Mouse (Mus musculus): Measurements from ENCODE around the gene Shank2. TPM values are rescaled to one million over a fixed set of nuclear protein-coding genes. Genes with fewer than 3 reads are reported as not detected.
A peak's percentile ranks its signal among the peaks of the same experiment; 100 is the strongest.

Gene Shank2
- total RNA-seq, 2 experiments from 2014 or later = 0.08 to 0.14 TPM

DNA sequence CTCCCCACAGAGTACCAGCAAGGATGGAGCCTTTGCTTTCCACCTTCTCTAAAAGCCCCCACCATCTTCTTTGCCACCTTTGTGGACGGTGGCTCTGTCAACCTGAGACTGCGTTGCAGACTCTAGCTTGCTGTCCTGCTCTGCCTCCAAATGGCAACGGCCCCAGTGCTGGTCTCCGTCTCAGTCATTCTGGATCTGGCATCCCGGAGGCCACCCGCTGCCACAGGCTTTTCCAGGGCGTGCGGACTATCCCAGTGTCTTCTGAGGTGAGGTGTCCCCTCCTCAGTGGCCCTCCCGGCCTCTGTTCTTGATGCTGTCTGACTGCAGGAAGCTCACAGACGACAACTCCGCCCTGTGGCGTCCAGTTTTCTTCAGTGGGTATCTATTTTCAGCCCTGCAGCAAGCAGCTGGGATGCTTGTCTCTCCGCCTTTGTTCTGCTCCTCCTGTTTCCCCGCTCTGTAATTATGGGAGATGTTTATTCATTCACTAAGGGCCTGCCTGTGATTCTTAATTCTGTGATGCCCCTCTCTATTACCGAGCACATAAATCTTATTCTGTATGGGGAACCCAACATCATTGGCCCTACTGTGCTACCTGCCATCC lies 159.0 kb downstream of the Shank2 start:
- TF ChIP-seq CTCF (IDR thresholded peaks at IDR 0.05) = no peak
- H3K27ac ChIP-seq = no peak overlapping the region
- intact Hi-C loops (cut with DNase I) = no loop called here
- no peak for DNase-seq
- H3K4me3 ChIP-seq = no peak overlapping the region

DNA sequence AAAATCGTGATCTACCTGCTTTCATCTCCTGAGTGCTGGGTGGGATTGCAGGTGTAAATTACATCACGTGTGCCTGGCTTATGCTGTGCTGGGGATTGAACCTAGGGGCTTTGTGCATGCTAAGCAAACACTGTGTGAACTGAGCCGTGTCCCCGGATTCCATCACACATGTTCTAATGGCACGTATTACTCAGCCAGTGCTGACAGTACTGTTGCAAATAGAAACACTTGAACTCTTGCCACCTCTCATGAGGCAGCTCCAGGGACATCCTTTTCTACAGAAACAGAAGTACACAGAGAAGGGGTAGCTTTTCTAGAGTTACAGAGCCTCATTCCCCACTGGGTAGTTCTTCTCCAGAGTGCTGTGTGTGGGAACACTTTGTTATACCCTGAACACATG lies 168.5 kb downstream of the Shank2 start:
- TF ChIP-seq CTCF (IDR thresholded peaks at IDR 0.05) = no peak
- H3K4me3 ChIP-seq = no peak overlapping the region
- no peak for DNase-seq
- intact Hi-C loops (cut with DNase I) = no loop called here
- H3K27ac ChIP-seq = no peak overlapping the region

DNA sequence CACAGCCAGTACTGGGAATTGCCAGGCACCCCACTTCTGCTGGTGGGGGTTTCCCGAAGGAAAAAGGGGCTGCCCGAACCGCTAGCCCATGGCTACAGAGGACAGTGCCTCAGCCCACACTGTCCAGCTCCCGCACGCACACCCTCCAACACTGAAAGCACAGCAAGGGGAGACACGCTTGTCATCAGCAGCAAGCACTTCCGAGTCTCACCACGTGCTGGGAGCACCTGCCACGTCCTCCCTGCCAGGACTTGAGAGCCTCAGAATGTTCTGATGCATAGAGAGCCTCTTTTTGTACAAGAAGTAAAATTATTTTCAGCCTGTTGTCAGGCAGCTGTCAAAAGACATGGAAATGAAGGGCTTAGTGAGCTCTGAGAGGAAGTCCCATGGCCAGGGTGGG lies 169.0 kb downstream of the Shank2 start:
- no peak for DNase-seq
- TF ChIP-seq CTCF (IDR thresholded peaks at IDR 0.05) = no peak
- intact Hi-C loops (cut with DNase I) = no loop called here
- H3K4me3 ChIP-seq = no peak overlapping the region
- H3K27ac ChIP-seq = no peak overlapping the region

DNA sequence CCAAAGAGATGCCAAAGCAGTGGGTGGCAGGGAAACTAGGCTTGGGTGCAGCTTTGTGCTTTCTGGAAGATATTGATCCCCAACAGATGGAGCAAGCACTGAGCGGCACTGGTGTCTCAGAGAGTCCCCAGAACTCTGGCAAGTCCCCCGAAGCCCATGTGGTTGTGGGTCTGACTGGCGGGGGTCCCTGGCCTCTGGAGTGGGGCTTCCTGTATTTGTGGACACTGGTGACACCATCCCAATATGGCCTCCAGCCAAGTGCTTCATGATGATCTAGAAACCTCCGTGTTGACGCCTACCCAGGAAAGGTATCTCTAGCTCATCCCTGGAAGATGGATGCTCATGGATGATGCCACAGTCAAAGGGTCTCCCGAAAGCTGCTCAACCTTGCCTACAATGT lies 172.1 kb downstream of the Shank2 start:
- no peak overlapping the region for H3K4me3 ChIP-seq
- TF ChIP-seq CTCF (IDR thresholded peaks at IDR 0.05) = no peak
- intact Hi-C loops (cut with DNase I) = no loop called here

DNA sequence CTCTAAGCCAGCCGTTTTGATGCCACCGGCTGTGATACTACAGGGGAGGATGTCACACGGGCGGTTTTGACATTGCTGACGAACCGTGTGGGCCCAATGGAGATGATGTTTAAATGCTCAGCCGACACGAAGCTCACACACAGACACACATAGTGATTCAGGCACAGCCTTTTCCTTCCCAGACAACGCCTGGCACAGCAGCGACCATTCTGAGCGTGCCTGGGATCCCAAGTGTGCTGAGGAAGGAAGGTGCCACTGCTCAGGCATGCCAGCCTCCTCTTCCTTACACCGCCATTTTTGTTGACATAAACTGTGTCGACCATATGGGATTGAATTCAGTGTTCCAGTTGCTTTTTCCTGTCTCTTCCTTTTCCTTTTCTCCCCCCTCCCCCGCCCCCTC lies 172.6 kb downstream of the Shank2 start:
- TF ChIP-seq CTCF (IDR thresholded peaks at IDR 0.05) = no peak
- DNase-seq = no peak
- intact Hi-C loops (cut with DNase I) = no loop called here
- H3K27ac ChIP-seq = no peak overlapping the region
- H3K4me3 ChIP-seq = no peak overlapping the region

More for the DNA sequence above, 172.1 kb downstream of the Shank2 start:
- H3K27ac ChIP-seq = no peak overlapping the region
- no peak for DNase-seq

DNA sequence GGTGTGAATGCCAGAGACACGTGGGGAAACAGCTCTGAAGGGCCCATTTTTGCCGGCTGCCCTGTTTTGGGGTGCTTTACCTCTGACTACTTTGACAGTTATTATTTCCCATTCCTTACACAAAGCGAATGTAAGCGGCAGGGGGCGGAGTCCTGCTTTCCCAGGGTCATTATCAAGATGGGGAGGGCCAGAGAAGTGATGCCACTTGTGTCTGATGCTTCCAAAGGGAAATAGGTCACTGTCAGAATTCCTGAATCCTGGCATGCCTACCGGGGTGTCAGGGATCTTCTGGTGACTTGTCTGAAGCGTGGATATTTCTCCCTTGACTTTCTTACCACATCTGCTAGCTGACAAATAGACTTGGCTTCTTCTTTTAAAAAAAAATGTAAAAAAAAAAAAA lies 173.3 kb downstream of the Shank2 start:
- TF ChIP-seq CTCF (IDR thresholded peaks at IDR 0.05) = no peak
- Histone ChIP-seq H3K27ac (no peak overlapping the region), H3K4me3 (no peak overlapping the region)
- intact Hi-C loops (cut with DNase I) = no loop called here
- no peak for DNase-seq

DNA sequence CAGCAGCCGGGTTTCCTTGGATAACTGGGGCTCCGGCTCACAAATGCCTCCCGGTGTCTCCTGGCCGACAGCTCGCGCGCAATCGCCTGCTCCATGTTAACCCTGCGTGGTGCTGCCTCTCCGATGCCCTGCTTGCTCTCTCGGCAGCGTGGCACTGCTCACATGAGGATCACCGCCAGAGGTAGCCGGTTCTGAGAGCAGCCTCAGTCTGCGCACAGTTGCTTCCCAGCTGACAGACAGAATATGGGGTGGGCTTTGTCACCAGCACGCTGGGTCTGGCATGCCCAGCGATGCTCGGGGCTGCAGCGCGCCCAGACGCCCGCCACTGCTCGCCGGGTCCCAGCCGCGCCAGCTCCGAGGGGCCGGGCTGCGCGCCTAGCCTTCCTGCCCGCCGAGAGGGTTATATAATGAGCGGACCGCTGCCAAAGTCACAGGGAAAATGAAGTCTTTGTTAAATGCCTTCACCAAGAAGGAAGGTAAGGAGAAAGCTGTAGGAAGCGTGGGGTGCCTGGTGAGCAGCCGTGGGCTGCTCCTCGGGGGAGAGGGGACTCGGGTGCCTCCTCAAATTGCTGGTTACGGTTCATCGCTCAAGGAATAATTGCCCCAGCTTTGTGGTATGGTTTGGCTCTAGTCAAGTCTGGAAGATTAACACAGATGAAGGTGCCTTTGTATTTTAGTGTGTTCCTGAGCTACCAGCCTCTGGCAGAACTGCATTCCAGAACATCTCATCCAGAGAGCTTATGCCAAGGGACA lies 173.9 kb downstream of the Shank2 start:
- no peak for DNase-seq
- H3K27ac ChIP-seq = no peak overlapping the region
- intact Hi-C loops (cut with DNase I) = no loop called here

DNA sequence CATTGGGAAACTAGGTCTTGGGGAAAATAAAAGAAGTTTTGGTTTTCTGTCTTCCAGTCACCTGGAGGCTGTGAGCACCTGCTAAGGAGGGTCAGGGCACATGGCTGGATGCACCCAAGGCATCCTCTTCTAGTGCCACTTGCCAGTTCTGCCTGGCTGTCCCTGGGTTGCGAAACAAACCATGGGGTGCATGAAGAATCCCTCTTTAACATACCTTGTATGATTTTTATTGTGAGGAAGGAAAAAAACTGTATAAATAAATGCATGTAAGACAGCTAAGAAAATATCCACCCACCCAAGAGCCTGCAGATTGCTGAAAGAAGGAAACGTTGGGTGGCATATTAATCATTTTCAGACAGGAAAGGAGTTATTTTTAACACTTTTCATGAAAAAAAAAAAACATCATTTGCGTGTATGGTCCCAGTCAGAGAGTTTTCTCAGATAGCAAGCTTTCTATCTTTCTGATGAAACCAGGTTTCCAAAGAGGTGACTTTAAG lies 174.6 kb downstream of the Shank2 start:
- Histone ChIP-seq H3K4me3 (no peak overlapping the region), H3K27ac (no peak overlapping the region)
- DNase-seq = no peak
- TF ChIP-seq CTCF (IDR thresholded peaks at IDR 0.05) = no peak
- intact Hi-C loops (cut with DNase I) = no loop called here

More for the DNA sequence above, 173.9 kb downstream of the Shank2 start:
- H3K4me3 ChIP-seq = no peak overlapping the region
- no peak for TF ChIP-seq CTCF (IDR thresholded peaks at IDR 0.05)

DNA sequence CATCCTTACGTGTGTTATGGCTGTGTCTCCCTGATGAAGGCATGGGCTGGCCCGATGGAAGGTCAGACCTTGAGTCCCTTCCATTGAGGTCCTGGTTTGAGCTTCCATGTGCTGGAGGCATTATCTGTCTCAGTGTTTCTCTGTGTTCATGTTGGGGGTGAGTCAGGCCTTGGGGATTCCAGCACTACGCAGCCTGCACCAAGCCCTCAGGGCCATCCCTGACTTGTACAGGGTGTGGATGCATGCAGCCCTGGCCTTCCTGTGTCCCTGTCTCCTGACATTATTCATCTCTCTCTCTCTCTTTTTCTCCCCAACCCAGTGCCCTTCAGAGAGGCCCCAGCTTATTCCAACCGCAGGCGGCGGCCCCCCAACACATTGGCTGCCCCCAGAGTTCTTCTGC lies 177.7 kb downstream of the Shank2 start:
- TF ChIP-seq CTCF (IDR thresholded peaks at IDR 0.05) = no peak
- no peak for DNase-seq
- H3K27ac ChIP-seq = no peak overlapping the region
- no peak overlapping the region for H3K4me3 ChIP-seq
- intact Hi-C loops (cut with DNase I) = no loop called here

DNA sequence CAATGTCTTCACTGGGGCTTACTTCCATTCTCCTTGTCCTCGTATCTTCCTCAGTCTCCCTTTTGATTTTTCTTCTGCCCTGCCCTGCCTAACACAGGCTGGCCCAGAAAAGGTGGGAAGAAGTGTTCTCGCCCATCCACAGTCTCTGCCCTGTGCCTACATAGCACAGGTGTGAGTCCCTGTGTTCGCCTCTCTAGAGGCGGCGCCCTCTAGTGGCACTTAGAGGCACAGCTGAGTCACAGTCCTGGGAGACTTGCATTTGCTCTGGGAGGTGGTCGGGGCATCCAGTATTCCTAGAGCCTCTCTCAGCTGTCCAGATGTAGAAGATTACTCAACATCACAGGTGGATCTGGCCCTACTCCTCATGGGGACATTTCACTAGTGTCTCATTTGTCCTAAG lies 179.2 kb downstream of the Shank2 start:
- no peak overlapping the region for H3K27ac ChIP-seq
- peak; percentile 75 for TF ChIP-seq CTCF (IDR thresholded peaks at IDR 0.05)
- intact Hi-C loops (cut with DNase I) = no loop called here
- DNase-seq = peak; percentile 45
- no peak overlapping the region for H3K4me3 ChIP-seq

DNA sequence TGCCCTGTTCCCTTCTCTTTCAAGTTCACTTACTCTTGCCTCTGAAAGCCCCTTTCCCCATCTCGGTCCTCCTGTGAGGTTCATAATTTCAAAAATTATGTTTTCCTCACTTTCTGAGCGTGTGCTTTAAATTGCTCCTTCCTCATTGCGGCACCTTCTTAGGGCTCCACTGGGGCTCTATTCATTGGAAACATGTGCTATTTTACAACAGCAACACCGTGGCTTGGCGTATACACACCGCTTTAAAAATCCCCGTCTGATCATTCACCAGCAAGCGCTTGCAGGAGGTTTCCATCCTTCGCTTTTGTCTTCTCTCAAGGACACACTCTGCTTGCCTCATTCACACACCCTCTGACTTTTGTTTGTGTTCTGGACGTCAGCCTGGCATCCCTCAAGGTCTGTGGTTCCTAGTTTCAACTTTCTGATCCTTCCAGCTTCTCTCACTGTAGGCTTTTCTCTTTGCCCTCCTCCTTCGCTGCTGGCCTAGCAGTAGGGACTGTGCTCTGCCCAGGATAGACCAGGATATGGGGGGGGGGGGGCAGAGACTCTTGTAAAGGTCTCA lies 186.2 kb downstream of the Shank2 start:
- intact Hi-C loops (cut with DNase I) = no loop called here
- TF ChIP-seq CTCF (IDR thresholded peaks at IDR 0.05) = no peak
- Histone ChIP-seq H3K4me3 (no peak overlapping the region), H3K27ac (no peak overlapping the region)
- no peak for DNase-seq

DNA sequence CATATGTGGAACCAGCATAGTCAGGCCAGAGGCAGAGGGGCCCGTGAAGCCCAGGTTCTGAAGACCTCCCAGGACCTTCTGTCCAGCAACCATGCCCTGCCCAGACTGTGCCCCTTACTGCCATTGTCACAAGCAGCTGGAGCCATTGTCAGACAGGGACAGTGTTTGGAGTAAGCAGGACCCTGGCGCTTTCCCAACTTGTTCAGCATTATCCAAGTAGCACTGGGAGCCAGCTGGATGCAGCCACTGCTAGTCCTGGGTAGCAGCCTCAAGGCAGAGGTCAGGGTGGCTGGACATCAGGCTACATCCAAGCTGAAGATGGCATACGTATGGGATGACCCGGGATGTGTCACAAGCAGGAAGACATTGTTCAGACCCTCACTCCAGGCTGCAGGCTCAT lies 187.7 kb downstream of the Shank2 start:
- TF ChIP-seq CTCF (IDR thresholded peaks at IDR 0.05) = no peak
- no peak for DNase-seq
- Histone ChIP-seq H3K27ac (no peak overlapping the region), H3K4me3 (no peak overlapping the region)
- intact Hi-C loops (cut with DNase I) = no loop called here

DNA sequence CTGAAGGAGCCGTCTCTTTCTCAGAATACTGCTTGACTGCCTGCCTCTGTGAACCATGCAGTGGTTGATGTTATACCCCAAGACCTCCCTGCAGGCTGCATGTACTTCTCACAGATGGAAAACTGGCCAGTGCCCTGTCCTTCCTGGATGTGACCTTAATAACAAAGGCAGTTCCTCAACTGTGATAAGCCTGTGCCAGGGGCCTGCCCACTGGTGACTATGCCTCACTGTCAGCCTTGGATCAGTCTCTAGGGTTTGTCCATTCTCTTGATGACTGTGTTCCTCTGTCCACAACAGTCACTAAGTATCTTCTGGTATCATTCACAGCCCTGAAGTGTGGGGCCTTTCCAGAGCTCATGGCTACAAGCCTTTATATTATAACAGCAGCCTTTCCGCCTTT lies 196.8 kb downstream of the Shank2 start:
- no peak for DNase-seq
- no peak for TF ChIP-seq CTCF (IDR thresholded peaks at IDR 0.05)
- no peak overlapping the region for H3K4me3 ChIP-seq
- H3K27ac ChIP-seq = no peak overlapping the region
- intact Hi-C loops (cut with DNase I) = no loop called here
